Mouse (Mus musculus): ENCODE data around the gene Hdhd5.

Gene Hdhd5

DNA sequence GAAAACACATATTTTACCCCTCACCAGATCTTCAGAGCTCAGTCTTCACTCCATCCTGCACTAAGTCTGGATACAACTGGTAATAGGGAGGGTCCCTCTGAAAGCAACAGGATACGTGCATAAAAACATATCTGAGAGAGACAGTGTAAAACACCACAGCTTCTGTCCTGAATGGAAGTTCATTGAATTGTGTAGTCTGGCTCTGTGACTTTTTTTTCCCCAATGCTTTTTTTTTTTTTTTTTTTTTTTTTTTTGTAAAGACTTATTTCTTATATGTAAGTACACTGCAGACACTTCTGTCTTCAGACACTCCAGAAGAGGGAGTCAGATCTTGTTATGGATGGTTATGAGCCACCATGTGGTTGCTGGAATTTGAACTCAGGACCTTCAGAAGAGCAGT lies 1.5 kb upstream of the Hdhd5 start:
- 80% methylated on average over 1 of the region's 1 CpGs for WGBS

DNA sequence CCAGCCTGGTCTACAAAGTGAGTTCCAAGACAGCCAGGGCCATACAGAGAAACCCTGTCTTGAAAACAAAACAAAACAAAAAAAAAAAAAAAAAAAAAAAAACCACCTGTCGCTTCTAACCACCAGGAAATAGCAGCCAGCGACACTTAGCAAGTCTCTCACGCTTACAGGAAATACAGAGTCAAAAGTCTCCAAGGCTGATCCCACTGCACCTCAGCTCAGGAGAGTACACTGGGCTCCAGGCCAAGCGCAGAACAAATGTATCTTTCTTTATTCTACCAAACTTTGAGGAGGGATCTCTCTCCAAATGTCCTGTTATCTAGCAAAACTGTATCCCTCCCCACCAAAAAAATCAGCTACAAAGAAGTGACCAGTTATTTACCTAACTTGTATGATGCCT lies 2.0 kb downstream of the Hdhd5 start:
- 57% methylated on average over 4 of the region's 4 CpGs for WGBS

DNA sequence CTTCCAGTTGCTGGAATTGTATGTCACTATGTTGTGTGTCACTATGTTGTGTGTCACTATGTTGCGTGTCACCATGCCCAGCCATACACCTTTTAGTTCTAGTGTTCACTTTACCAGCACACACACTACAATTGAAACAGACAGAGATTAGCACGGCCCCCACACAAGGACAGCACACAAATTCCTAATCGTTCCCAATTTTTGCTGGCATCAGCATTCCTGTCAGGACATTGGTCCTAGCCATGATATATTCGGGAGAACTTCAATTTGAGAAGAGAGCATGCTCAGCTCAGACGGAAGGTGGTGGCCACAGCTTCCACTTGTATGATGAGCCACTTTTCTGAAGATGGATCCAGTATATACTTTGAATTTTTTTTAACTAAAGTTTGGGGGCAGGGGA lies 6.3 kb downstream of the Hdhd5 start:
- 84% methylated on average over 5 of the region's 5 CpGs for WGBS

DNA sequence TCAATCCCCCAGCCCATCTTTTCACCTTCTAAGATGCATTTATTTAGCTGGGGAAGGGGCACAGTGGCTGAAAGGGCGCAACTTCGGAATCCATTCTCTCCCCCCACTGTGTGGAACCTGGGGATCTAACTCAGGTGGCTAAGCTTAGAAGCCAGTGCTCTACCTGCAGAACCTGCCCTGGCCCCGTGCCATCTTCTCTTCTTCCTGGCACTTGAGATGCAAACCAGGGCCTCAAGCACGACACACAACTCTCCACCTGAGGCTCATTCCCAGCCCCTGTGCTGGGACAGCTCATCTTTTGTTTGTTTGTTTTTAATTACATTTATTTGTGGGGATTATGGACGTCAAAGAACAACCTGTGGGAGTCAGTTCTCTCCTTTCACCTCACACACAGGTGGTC lies 11.5 kb downstream of the Hdhd5 start:
- WGBS: 91% methylated on average over 5 of the region's 5 CpGs

DNA sequence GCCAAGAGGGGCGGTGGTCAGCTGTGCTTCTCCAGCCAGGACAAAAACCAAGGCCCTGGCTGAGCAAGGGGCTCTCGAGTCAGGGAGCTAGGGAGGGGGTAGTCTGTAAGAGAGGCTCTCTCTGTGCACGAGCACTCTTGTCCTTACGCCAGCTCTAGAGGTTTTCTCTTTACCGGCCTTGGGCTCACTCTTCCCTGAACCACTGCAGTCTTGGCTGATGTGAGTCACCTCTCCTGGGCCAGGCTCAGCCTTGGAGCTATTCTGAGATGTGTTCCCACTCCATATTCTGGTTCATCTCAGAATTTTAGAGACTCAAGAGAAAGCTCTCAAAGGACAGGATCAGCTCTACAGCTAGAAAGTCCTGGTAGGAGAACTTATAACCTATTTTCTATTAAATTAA lies 13.8 kb downstream of the Hdhd5 start:
- WGBS: 52% methylated on average over 5 of the region's 5 CpGs

DNA sequence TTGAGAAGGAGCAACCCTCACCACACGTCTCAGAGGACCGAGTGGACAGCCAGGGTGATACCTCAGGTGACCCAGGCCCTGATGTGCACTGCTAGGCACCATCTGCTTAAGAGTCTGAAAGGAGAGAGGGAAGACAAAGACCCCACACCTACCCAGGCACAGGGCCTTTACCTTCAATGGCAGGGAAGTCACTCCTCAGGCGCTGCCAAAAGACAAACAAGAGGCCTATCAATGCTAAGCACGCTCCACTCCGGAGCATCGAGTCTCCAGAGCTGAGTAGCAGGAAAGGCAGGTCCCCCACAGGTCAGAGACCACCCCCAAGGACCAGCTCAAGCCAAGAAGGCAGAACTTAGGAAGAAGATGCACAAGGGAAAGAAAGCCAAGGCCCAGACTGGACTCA lies 14.2 kb downstream of the Hdhd5 start:
- WGBS: 86% methylated on average over 6 of the region's 6 CpGs

DNA sequence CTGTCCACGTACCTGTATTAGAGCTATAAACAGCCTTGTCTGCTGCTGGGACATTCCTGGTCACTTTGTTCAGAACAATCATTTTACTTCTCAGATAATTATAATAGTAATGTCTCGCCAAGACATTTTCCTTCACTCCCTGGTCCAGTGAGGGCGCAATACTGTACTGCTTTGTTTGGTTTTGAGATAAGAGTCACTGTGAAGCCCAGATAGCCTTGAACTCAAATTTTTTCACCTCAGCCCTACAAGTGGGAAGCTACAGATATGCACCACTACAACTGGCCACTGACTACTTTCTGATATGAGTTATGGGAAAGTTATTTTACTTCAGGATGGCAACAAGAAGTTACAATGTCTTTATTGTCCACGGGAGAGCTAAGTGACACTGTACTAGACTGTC lies 14.7 kb downstream of the Hdhd5 start:
- 93% methylated on average over 4 of the region's 4 CpGs for WGBS

DNA sequence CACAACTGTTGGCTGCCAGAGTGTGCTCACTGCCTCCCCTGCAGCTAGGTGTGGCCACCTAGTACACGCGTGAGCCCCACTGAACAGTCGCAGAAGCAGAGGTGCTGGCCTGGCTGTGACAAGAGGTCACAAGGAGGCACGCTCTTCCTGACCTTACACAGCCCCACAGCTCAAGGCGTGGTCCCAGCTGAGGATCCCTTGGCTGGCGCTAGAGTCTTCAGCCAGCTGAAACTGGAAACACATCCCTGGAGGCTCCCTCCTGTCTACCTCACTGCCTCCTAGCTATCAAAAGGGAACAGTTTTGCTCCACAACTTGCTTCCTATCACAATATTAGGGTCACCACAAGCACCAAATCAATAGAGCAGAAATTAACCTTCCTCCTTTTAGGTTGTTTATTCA lies 19.9 kb downstream of the Hdhd5 start:
- WGBS: 87% methylated on average over 6 of the region's 6 CpGs

DNA sequence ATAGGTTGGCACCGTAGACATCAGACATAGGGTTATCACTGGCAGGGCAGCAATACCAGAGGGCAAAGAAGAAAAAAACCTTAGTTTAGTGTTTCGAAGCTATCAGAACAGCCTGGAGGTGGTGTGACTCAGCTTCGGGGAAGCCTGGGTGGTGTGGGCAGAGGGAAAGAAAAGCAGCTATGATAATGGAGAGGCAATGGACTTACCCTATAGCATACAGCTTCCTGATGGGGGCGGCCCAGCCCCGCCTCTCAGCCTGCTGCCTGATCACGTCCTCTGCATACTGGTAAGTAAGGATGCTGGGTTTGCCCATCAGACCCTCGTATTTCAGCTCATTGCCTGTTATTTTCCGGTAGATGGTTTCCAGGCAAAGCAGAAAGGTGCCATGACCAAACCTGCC lies 20.7 kb downstream of the Hdhd5 start:
- 46% methylated on average over 8 of the region's 8 CpGs for WGBS

DNA sequence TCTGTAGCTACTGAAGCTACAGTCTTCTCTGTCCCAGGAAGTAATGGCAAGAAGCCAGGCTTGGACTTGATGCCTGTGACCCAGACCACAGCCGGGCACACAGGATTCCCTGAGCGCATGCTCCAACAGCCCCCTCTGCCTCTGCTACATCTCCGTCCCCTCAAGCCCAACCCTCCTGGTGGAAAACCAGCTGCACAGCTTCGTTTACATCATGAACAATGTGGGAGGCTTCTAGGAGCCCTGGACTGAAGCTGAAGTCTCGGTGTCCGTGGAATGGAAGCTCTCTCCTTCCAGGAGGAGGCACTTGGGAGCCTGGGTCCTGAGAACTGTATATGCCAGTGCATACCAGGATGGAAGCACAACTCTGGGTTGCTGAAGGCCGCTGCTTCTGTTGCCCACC lies 21.1 kb downstream of the Hdhd5 start:
- 47% methylated on average over 7 of the region's 7 CpGs for WGBS

DNA sequence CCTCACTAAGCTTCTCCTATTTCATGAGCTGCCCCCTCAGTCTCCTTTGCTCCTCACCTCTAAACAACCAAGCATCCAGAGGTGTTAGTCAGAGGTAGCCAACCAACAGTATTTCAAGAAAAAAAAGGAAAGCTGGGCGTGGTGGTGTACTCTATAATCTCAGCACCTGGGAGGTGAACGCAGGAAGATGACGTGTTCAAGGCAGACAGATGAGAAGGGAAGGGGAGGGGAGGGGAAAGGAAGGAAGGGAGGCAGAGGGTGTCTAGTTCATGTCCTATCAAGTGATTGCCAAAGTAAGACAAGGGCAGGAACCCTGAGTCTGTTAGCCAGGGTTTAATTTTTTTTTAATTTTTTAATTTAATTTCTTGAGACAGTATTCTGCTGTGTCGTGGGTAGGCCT lies 22.5 kb downstream of the Hdhd5 start:
- WGBS: 66% methylated on average over 4 of the region's 4 CpGs

DNA sequence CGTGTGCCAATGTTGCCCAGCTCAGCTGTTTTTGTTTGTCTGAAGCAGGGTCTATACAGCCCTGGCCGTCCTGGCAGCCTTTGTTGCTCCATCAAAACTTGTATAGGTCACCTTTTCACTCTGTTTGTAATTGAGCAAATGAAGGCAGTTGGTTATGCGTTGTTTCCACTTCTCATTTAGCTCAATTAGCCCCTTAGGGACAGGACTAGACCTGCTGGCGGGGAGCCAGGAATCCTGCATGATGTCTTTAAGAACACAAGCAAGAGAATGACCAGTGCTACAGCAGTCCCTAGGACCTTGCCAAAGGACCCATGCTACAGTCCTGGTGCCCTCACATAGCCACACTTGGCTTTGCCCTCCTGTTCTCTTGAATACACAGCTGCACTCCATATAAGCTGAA lies 25.6 kb downstream of the Hdhd5 start:
- 63% methylated on average over 4 of the region's 4 CpGs for WGBS

DNA sequence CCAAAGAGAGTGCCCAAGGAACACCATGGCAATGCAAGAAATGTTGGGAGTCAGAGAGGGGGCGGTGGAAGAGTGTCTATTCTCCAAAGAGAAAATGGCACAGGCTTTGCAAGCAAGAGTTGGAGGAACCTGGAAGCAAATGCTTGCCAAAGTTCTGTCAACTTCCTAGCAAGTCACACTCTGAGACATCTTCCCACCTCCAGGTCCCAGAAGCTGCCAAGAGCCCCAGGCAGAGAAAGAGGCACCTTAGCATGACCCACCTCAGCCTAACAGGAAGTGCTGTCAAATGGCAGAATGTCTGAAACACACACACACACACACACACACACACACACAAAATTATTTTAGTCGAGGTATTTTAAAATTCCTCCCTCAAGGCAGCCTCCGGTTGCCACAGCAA lies 27.1 kb downstream of the Hdhd5 start:
- 41% methylated on average over 3 of the region's 3 CpGs for WGBS

DNA sequence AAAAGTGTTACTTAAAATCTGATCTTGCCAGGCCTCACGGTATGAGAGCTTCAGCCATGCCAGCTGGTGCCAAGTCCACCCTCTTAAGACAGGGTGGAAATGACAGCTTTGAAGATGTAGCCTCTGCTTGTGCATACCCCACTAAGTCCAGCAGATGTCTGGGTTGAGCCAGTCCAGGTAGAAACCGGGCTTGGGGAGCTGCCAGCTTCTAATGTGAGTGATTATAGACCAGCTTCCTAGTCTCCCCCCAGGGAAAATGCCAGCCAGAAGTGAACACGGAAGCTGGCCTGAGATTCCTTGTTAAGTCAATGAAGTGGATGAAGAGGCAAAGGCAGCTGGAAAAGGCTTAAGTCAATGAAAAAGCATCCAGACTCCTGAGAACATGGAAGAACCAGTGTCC lies 34.6 kb downstream of the Hdhd5 start:
- WGBS: 41% methylated on average over 3 of the region's 3 CpGs

DNA sequence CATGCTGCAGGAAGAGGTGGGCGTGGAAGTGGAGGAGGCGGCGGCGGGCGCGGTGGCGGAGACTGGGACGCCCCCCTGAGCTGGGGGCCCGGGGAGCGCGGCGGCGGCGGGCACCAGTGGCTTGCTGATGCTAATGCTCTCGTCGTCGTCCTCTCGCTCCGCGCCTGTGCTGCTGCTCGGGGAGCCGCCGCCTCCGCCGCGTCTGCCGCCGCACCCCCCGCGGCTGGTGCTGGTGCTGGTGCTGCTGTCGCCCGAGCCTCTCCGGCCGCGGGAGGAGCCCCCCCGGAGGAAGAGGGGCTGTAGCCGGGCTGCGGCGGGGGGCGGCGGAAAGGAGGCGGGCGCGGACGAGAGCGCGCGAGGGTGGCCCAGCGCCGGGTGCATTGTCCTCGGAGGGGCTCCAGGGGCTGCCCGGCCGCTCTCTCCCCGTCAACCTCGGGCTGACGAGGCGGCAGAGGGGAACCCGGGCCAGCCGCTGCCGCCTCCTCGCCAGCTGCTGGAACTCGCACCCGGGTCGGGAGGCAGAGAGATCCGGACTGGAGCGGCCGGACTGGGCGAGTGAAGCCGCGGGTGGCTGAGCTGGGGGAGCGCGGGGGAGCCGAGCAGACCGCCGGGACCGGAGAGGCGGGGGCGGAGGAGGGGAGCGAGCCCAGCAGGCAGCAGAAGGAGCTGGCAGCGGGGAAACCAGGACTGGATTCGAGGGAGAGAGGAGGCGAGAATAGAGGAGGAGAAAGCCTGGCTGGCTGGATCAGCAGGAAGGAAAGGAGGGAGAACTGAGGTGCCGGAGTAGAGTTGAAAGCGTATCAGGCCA lies 37.5 kb downstream of the Hdhd5 start, which contains the start of gene Tmem121b:
Tmem121b (minus strand) TSS at position 434 of the 808 bp plus-strand sequence.
- 2% methylated on average over 74 of the region's 84 CpGs for WGBS

DNA sequence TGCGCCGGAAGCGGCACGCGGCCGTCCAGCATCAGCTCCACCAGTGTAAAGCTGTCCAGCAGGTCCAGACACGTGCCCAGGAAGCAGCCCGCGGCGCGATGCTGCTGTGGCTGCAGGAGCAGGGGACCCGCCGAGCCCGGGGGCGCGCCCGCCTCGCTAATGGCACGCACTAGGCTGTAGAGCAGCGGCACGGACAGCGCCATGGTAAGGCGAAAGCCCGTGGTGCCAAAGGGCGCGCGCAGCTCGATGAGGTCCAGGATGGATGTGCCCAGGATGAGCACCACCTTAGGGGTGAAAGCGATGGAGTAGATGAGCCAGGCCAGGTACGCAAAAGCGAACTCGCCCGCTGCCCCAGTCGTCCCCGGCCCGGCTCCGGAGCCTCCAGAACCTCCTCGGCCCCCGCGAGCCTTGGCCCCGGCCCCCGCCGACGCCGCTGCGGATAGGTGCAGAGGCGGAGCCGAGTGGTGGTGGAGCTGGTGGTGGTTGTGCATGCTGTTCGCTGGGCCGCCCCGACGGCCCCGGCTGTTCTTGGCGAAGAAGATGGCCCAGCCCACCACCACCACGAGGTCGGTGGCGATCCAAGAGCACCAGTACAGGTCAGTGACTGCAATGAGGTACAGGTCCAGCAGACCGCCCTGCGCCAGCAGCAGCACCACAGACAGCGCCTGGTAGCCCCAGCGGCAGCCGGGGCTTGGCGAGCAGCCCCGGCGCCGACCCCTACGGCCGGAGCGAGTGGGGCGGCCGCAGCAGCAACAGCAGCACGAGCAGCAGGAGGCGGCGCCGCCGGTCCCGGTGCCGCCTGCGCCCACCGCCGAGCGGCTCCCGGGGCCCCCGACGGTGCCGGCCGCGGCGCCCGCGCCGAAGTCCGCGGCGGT lies 38.4 kb downstream of the Hdhd5 start:
- 1% methylated on average over 95 of the region's 95 CpGs for WGBS

DNA sequence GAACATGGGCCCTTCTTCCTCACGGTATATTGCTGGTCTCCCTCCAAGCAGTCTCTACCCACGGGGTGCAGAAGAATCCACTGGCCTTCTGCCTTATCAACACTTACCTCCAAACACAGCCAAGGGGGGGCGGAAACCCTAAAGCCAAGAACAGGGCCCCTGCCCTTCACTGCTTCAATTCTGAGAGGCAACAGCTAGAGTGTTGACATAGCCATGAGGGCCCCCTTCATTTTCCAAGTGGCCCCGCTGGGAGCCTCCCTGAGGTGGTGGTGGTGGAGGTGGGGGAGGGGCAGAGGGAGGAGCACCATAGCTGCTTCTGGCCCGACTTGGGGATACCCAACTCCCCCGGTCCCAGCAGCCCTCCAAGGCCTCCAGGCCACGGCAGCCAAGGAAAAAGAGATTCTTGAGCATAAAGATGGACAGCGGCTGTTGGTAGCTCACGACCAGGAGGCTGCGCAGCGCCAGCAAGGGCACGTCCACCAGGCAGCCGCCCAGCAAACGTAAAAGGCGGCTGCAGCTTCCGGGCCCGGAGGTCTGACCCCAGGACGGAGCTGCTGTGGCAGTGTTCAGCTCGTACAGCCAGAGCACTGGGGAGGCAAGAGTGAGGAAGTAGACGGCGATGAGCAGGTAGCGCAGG lies 39.1 kb downstream of the Hdhd5 start:
- WGBS: 12% methylated on average over 22 of the region's 22 CpGs

DNA sequence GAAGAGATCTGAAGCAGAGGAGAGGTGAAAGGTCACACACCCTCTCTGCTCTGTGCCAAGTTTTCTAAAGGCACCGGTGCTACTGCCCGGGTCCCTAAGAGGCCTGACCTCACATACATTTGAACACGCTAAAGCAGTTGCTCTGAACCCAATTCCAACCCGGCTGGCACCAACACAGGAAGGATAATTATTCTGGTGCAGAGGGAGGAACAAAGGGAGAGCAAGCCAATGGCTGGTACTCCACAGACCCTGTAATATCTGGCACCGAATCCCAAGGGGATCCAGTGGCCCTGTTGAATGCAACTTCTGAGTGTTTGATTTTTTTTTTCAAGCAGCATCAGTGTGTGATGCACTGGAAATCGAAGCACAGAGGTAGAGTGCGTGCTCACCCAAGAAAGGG lies 40.1 kb downstream of the Hdhd5 start:
- 20% methylated on average over 7 of the region's 7 CpGs for WGBS

DNA sequence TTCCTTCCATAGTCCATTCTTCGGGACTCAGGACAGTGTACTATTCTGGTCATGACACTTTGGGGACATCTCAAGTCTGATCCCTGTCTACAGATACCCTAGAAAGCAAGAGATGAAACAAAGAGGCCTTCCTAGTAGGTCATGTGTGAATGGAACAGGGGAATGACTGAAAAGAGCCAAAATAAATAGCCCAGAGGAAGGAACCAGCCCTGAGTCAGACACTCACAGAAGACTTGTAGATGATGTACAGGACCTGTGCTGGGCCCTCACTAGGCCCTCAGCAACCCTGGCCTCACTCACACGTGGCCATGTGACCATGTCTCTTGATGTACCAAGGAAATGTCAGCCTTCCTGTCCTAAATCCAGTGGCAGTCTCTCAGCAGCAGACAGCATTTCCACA lies 41.7 kb downstream of the Hdhd5 start:
- 49% methylated on average over 2 of the region's 2 CpGs for WGBS

DNA sequence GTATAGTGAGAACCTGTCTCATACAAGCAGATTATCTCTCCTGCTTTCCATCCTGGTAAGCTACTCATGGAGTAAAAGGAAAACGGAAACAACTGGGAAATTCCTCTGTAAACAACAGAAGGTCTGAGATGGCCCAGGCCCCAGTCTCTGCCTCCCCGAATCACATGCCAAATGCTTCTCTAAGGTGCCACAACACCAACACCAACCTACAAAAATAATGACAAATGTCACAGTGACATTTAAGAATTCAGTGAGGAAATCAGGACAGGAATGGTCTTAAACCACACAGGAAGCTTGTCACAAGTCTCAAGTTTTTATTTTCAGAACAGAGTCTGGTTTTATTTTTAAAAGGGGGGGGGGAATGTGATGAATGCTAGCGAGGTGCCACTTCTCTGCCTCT lies 42.5 kb downstream of the Hdhd5 start:
- WGBS: 40% methylated on average over 3 of the region's 3 CpGs

DNA sequence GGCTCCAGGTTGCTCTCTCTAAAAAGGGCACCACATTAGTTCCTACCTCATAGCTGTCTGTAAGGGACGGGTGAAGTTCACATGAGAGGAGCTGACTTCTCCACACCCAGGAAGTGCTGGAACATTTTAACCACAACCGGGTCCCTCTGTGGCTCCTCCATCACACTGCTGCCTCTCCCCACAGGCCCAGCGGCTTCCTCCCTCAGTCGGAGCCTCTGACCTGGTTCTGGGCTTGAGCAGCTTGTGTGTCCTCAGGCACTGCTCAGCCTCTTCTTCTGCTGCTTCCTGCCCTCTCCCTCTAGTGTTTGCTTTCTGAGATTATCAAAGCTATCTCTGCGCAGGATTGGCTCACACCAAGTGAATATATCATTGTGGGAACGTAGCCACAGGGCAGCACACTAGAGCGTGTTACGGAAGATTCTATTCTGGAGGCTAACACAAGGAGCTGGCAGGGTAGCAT lies 45.0 kb downstream of the Hdhd5 start:
- 36% methylated on average over 8 of the region's 8 CpGs for WGBS

DNA sequence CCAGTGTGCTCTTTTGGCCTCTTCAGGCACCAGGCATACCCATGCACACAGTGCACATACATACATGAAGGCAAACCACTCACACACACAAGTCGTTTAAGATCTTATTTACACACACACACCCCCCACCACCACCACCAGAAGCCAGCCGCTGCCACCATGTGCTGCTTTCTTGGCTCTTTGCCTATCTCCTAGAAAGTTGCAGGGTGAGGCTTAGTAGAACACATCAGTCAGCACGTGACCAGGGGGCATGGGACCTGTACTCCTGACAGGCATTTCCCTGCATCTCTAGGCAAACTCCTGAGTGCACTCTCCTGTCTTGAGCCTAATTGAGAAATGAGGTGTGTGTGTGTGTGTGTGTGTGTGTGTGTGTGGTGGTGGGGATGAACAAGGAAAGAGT lies 46.1 kb downstream of the Hdhd5 start:
- WGBS: 48% methylated on average over 3 of the region's 3 CpGs

Data from cerebral cortex, adult 2 months (tissue).